Mouse (Mus musculus): ENCODE data around the gene Gucd1.
A peak's percentile ranks its signal among the peaks of the same experiment; 100 is the strongest.
"Not testable (repeated sequence)": the region's sequence is repeated elsewhere in the genome, so short reads cannot be mapped to it uniquely, and the experiment has no call there.

Gene Gucd1

GRCm38 (mm10) chr10:75365231-75365633 is 152.5 kb downstream of the Gucd1 start:
- peak; percentile 11 for DNase-seq (ENCODE audit: inconsistent ontology term)

- no peak for DNase-seq (ENCODE audit: inconsistent ontology term)
Measured at GRCm38 (mm10) chr10:75364796-75365195, 153.0 kb downstream of the Gucd1 start.

DNA sequence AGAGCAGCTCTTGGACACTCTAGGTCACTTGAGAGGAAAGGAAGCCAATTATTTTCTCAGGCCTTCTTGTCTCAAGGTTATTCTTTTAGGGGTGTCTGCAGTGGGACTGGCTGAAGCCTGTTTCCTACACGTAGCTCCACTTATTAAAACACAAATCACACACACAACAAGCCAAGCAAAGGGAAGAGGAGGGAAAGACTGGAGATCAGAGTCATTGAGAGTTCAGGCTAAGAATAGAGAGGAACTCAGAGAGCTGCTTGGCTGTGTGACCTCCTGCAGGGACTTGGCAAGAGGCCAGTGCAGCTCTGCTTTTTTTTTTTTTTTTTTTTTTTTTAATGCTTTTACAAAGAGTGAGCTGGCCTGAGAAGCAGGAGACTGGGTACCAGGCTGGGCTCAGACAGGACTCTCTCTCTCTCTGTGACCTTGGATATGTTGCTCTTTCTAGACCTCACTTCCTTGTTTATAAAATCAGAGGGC is 153.5 kb downstream of the Gucd1 start:
- DNase-seq (ENCODE audit: inconsistent ontology term): peak; percentile 36

- no peak for DNase-seq (ENCODE audit: inconsistent ontology term)
Measured at GRCm38 (mm10) chr10:75355341-75355740, 162.4 kb downstream of the Gucd1 start.

- not testable (repeated sequence) for DNase-seq (ENCODE audit: inconsistent ontology term)
Measured at GRCm38 (mm10) chr10:75353838-75354241, 163.9 kb downstream of the Gucd1 start.

- no peak for DNase-seq (ENCODE audit: inconsistent ontology term)
Measured at GRCm38 (mm10) chr10:75352541-75352940, 165.2 kb downstream of the Gucd1 start.

GRCm38 (mm10) chr10:75350564-75350963 is 167.2 kb downstream of the Gucd1 start:
- DNase-seq (ENCODE audit: inconsistent ontology term): no peak

DNA sequence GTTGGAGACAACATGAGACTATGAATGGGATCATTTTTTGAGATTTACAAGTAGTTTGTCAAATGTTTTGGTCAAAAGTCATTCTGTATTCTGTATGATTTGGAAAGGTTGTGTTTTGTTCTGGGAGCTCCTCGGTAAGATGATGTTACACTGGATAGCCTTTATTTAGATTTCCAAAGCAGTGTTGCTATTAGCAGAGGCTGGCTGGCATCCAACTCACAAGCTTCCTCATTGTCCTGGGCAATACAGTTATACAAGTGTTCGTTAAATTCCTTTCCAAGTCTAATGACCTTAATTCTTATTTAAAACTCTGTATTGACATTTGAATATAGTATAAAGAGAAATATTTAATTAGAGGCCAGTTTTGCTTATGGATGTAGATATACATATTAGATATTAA is 172.5 kb downstream of the Gucd1 start:
- peak; percentile 14 for DNase-seq (ENCODE audit: inconsistent ontology term)

- DNase-seq (ENCODE audit: inconsistent ontology term): not testable (repeated sequence)
Measured at GRCm38 (mm10) chr10:75344563-75344962, 173.2 kb downstream of the Gucd1 start.

GRCm38 (mm10) chr10:75341936-75342335 is 175.8 kb downstream of the Gucd1 start:
- no peak for DNase-seq (ENCODE audit: inconsistent ontology term)

DNA sequence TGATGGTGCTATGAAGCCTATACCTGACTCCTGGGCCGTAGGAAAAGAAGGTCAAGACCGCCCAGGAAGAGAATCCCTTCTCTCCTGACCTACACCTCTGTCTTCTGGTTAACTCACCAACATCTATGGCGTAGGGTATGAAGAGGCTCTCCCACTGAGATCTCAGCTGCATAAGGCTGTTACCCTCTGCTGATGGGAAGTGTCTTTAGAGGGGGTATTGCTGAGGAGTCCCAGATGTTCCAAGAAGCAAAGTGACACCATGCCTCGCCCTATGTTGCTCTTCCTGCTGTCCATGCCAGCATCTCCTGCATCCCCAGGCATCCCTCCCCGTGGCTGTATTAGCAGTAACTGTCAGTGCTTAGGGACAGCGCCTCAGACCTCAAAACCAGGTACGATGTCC is 178.4 kb downstream of the Gucd1 start:
- no peak for DNase-seq (ENCODE audit: inconsistent ontology term)

- no peak for DNase-seq (ENCODE audit: inconsistent ontology term)
Measured at GRCm38 (mm10) chr10:75338852-75339251, 178.9 kb downstream of the Gucd1 start.

GRCm38 (mm10) chr10:75337231-75337630 is 180.5 kb downstream of the Gucd1 start:
- DNase-seq (ENCODE audit: inconsistent ontology term): no peak

GRCm38 (mm10) chr10:75335075-75335474 is 182.7 kb downstream of the Gucd1 start:
- no peak for DNase-seq (ENCODE audit: inconsistent ontology term)

- no peak for DNase-seq (ENCODE audit: inconsistent ontology term)
Measured at GRCm38 (mm10) chr10:75334175-75334574, 183.6 kb downstream of the Gucd1 start.

GRCm38 (mm10) chr10:75333176-75333776 is 184.5 kb downstream of the Gucd1 start:
- no peak for DNase-seq (ENCODE audit: inconsistent ontology term)

- no peak for DNase-seq (ENCODE audit: inconsistent ontology term)
Measured at GRCm38 (mm10) chr10:75332268-75332667, 185.5 kb downstream of the Gucd1 start.

GRCm38 (mm10) chr10:75328201-75328704 is 189.5 kb downstream of the Gucd1 start:
- DNase-seq (ENCODE audit: inconsistent ontology term): no peak

DNA sequence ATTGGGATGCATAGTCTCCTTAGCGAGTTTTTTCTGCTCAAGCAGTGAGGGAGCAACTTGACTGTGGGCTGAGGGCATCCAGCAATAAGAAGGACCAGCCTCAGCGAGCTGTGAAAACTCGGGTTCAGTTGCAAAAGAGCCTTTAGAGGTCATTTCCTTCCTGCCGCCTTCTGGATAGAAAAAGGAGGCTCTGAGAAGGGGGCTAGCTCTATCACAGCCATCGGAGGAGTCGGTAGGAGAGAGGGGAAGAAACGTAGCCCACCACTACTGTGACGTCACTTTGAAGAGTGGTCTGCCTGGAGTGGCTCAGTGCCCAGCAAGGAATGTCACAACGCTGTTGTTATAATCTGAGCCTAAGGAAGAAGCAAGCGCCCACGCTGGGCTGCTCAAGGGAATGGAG is 190.7 kb downstream of the Gucd1 start:
- no peak for DNase-seq (ENCODE audit: inconsistent ontology term)

DNA sequence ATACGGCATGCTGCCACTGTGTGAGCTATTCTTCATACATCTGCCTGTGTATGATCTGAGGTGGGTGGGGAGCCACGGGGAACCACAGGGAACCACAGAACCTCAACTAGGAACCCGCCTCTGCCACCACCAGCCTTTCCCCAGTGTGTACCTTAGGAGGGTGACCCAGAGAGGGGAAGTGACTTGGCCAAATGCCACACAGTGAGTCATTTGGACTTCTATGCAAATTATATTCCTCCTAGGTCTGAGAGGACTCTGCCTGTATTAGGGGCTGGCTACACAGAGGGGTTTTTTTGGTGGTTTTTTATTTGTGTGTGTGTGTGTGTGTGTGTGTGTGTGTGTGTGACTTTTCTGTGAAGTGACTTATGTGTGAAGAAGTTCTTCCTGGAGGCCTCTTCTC is 191.2 kb downstream of the Gucd1 start:
- DNase-seq (ENCODE audit: inconsistent ontology term): peak; percentile 35

DNA sequence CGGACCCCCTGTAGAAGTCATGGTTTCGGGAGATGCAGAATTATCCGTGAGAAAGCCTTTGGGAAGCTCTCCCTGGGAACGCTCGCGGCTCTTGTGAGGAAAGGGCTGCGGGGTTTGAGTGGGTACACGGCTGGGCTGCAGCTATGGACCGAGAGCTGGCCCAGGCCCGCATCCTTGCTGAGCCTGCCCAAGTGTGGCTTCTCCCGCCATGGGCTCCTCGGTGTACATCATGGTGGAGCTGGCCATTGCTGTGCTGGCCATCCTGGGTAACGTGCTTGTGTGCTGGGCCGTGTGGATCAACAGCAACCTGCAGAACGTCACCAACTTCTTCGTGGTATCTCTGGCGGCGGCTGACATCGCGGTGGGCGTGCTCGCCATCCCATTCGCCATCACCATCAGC is 192.0 kb downstream of the Gucd1 start:
- no peak for DNase-seq (ENCODE audit: inconsistent ontology term)

GRCm38 (mm10) chr10:75324391-75324790 is 193.4 kb downstream of the Gucd1 start:
- DNase-seq (ENCODE audit: inconsistent ontology term): no peak

- DNase-seq (ENCODE audit: inconsistent ontology term): no peak
Measured at GRCm38 (mm10) chr10:75323986-75324385, 193.8 kb downstream of the Gucd1 start.

DNA sequence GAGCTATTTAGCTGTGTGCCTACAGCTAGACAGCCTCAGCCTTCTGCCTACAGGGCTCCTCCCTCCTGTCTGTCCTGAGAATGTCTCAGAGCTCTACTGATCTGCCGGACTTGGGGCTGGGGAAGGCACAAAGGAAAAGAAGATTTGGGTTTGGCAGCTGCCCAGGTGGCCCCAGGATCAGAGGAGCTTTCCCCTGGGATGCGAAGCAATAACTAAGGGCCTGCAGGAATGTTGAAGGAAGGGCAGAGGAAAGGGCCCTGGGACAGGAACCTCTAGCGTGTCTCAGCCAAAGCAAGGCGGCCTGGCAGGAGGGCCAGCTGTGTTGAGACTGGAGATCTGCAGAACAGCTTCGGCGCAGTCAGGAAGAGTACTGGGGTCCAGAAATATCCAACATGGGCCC is 194.8 kb downstream of the Gucd1 start:
- no peak for DNase-seq (ENCODE audit: inconsistent ontology term)
